Mouse (Mus musculus): ENCODE measurements around the gene Nup98.

Nup98 gene

GRCm38 (mm10) chr7:102137464-102137863 lies 72.5 kb downstream of the Nup98 start:
- ATAC-seq (ENCODE audit: insufficient number of reproducible peaks, low FRiP score, low TSS enrichment): no peak

GRCm38 (mm10) chr7:102132395-102132794 lies 77.6 kb downstream of the Nup98 start:
- ATAC-seq (ENCODE audit: insufficient number of reproducible peaks, low FRiP score, low TSS enrichment): no peak

GRCm38 (mm10) chr7:102120326-102120725 lies 89.7 kb downstream of the Nup98 start:
- no peak for ATAC-seq (ENCODE audit: insufficient number of reproducible peaks, low FRiP score, low TSS enrichment)

- no peak for ATAC-seq (ENCODE audit: insufficient number of reproducible peaks, low FRiP score, low TSS enrichment)
Measured at GRCm38 (mm10) chr7:102117382-102117781, 92.6 kb downstream of the Nup98 start.

- no peak for ATAC-seq (ENCODE audit: insufficient number of reproducible peaks, low FRiP score, low TSS enrichment)
Measured at GRCm38 (mm10) chr7:102116579-102117331, 93.2 kb downstream of the Nup98 start, which contains the start of gene Chrna10. Chrna10 (minus strand) TSS chr7:102116828.

- no peak for ATAC-seq (ENCODE audit: insufficient number of reproducible peaks, low FRiP score, low TSS enrichment)
Measured at GRCm38 (mm10) chr7:102113151-102113729, 96.7 kb downstream of the Nup98 start.

GRCm38 (mm10) chr7:102109746-102110145 lies 100.2 kb downstream of the Nup98 start:
- no peak for ATAC-seq (ENCODE audit: insufficient number of reproducible peaks, low FRiP score, low TSS enrichment)

- no peak for ATAC-seq (ENCODE audit: insufficient number of reproducible peaks, low FRiP score, low TSS enrichment)
Measured at GRCm38 (mm10) chr7:102109171-102109570, 100.8 kb downstream of the Nup98 start, which contains the start of gene Art5. Art5 (minus strand) TSS chr7:102109489.

GRCm38 (mm10) chr7:102108206-102108605 lies 101.8 kb downstream of the Nup98 start:
- no peak for ATAC-seq (ENCODE audit: insufficient number of reproducible peaks, low FRiP score, low TSS enrichment)

GRCm38 (mm10) chr7:102106700-102107141 lies 103.3 kb downstream of the Nup98 start:
- no peak for ATAC-seq (ENCODE audit: insufficient number of reproducible peaks, low FRiP score, low TSS enrichment)

- ATAC-seq (ENCODE audit: insufficient number of reproducible peaks, low FRiP score, low TSS enrichment): no peak
Measured at GRCm38 (mm10) chr7:102104126-102104525, 105.8 kb downstream of the Nup98 start.

GRCm38 (mm10) chr7:102103555-102103954 lies 106.4 kb downstream of the Nup98 start:
- ATAC-seq (ENCODE audit: insufficient number of reproducible peaks, low FRiP score, low TSS enrichment): no peak

- no peak for ATAC-seq (ENCODE audit: insufficient number of reproducible peaks, low FRiP score, low TSS enrichment)
Measured at GRCm38 (mm10) chr7:102102696-102103095, 107.3 kb downstream of the Nup98 start.

- ATAC-seq (ENCODE audit: insufficient number of reproducible peaks, low FRiP score, low TSS enrichment): no peak
Measured at GRCm38 (mm10) chr7:102102241-102102640, 107.7 kb downstream of the Nup98 start.

GRCm38 (mm10) chr7:102101487-102101886 lies 108.5 kb downstream of the Nup98 start, which contains the start of gene Art1:
Art1 (plus strand) TSS chr7:102101743.
- ATAC-seq (ENCODE audit: insufficient number of reproducible peaks, low FRiP score, low TSS enrichment): no peak

- no peak for ATAC-seq (ENCODE audit: insufficient number of reproducible peaks, low FRiP score, low TSS enrichment)
Measured at GRCm38 (mm10) chr7:102100868-102101267, 109.1 kb downstream of the Nup98 start.

GRCm38 (mm10) chr7:102099760-102100661 lies 110.0 kb downstream of the Nup98 start:
- no peak for ATAC-seq (ENCODE audit: insufficient number of reproducible peaks, low FRiP score, low TSS enrichment)

- no peak for ATAC-seq (ENCODE audit: insufficient number of reproducible peaks, low FRiP score, low TSS enrichment)
Measured at GRCm38 (mm10) chr7:102087336-102087735, 122.6 kb downstream of the Nup98 start.

GRCm38 (mm10) chr7:102084041-102084696 lies 125.8 kb downstream of the Nup98 start:
- ATAC-seq (ENCODE audit: insufficient number of reproducible peaks, low FRiP score, low TSS enrichment): no peak

- no peak for ATAC-seq (ENCODE audit: insufficient number of reproducible peaks, low FRiP score, low TSS enrichment)
Measured at GRCm38 (mm10) chr7:102082816-102083215, 127.2 kb downstream of the Nup98 start, which contains the start of gene Trpc2. Trpc2 (plus strand) TSS chr7:102083116.
